Mouse (Mus musculus): ENCODE measurements around the gene Pla2g3.

- TF ChIP-seq FLI1 (IDR thresholded peaks at IDR 0.05; ENCODE audit: low read length) (no peak), GATA1 (IDR thresholded peaks at IDR 0.05; ENCODE audit: borderline replicate concordance, low read length) (no peak)
Observed at GRCm38 (mm10) chr11:3475489-3475888, 12.6 kb upstream of the Pla2g3 start.
